Mouse (Mus musculus) small intestine, adult 2 months (tissue): ENCODE measurements around the gene Fam163b. TPM values are rescaled to one million over a fixed set of nuclear protein-coding genes. Genes with fewer than 3 reads are reported as not detected.

Experiments used
- H3K27ac ChIP-seq: fragments of 200-500 bp; 2 replicates; pipeline ENCODE4 v1.5.1; 2012; ENCODE audit warnings: low read depth, low read length, control low read depth, inconsistent platforms; ENCODE audit not compliant: insufficient read depth
- H3K27me3 ChIP-seq: fragments of 200-500 bp; 2 replicates; pipeline ENCODE4 v1.6.1; 2012; ENCODE audit warnings: mild to moderate bottlenecking, moderate library complexity, low read length, inconsistent platforms; ENCODE audit not compliant: control insufficient read depth, insufficient read depth
- H3K36me3 ChIP-seq: fragments of 200-500 bp; 2 replicates; pipeline ENCODE4 v1.6.1; 2012; ENCODE audit warnings: mild to moderate bottlenecking, low read length, control low read depth, inconsistent platforms; ENCODE audit not compliant: control insufficient read depth, insufficient read depth
- H3K4me1 ChIP-seq: fragments of 200-500 bp; 2 replicates; pipeline ENCODE4 v1.6.1; 2012; ENCODE audit warnings: low read length, inconsistent platforms, mixed read lengths; ENCODE audit not compliant: control insufficient read depth, insufficient read depth, insufficient read length
- H3K4me3 ChIP-seq: fragments of 200-500 bp; 2 replicates; pipeline ENCODE4 v1.5.1; 2012; ENCODE audit warnings: low read depth, mild to moderate bottlenecking, control low read depth, inconsistent platforms, low read length, moderate library complexity
- CTCF ChIP-seq: fragments of 200-500 bp; IDR thresholded peaks from 2 replicates; pipeline ENCODE4 v1.5.1; 2012; ENCODE audit warnings: low read depth, mild to moderate bottlenecking, control low read depth, inconsistent platforms, low read length, moderate library complexity, mixed read lengths; ENCODE audit not compliant: insufficient replicate concordance, insufficient read length; ENCODE audit errors: extremely low read depth
- POLR2A ChIP-seq: fragments of 200-500 bp; IDR thresholded peaks from 2 replicates; pipeline ENCODE4 v1.6.1; 2012; ENCODE audit warnings: low read depth, mild to moderate bottlenecking, control low read depth, inconsistent platforms, low read length, moderate library complexity
- WGBS: fragments of 180-500 bp; shearing (Covaris S2); methylation state at CpG from one replicate; pipeline ENCODE4 v1.1.7; 2018; 5-methylcytosine and 5-hydroxymethylcytosine counted together
- polyA plus RNA-seq: library from polyadenylated mRNA; depleted of rRNA; stranded (reverse); fragments of >200 nt; gene quantifications from 2 replicates; pipeline ENCODE4 v1.2.3, GENCODE M21; 2012

The Fam163b gene
- polyA plus RNA-seq, 1 experiment: 0.08 TPM

GRCm38 (mm10) chr2:27154466-27155185 lies 12.3 kb upstream of the Fam163b start:
- TF ChIP-seq POLR2A (no peak), CTCF (no peak)
- Histone ChIP-seq H3K36me3 (no peaks in the 10 kb centered on the region), H3K27me3 (no peaks in the 10 kb centered on the region), H3K27ac (no peak overlapping the region), H3K4me1 (no peaks in the 10 kb centered on the region), H3K4me3 (no peak overlapping the region)
- WGBS: 68% methylated on average over 10 of the region's 10 CpGs

GRCm38 (mm10) chr2:27149457-27149856 lies 7.2 kb upstream of the Fam163b start:
- 11% methylated on average over 2 of the region's 2 CpGs for WGBS

GRCm38 (mm10) chr2:27146840-27147239 lies 4.5 kb upstream of the Fam163b start:
- 72% methylated on average over 6 of the region's 6 CpGs for WGBS
- no peaks in the 10 kb centered on the region for H3K27me3 ChIP-seq
- TF ChIP-seq CTCF: no peak
- no peak for TF ChIP-seq POLR2A

More at GRCm38 (mm10) chr2:27149457-27149856, 7.2 kb upstream of the Fam163b start:
- no peaks in the 10 kb centered on the region for H3K27me3 ChIP-seq
- no peak overlapping the region for H3K27ac ChIP-seq
- H3K4me3 ChIP-seq: no peak overlapping the region
- TF ChIP-seq POLR2A (no peak), CTCF (no peak)
- H3K36me3 ChIP-seq: no peaks in the 10 kb centered on the region
- no peaks in the 10 kb centered on the region for H3K4me1 ChIP-seq

GRCm38 (mm10) chr2:27144957-27145356 lies 2.7 kb upstream of the Fam163b start:
- H3K4me1 ChIP-seq: no peaks in the 10 kb centered on the region
- H3K27ac ChIP-seq: no peak overlapping the region
- no peak overlapping the region for H3K4me3 ChIP-seq
- TF ChIP-seq POLR2A (no peak), CTCF (no peak)
- H3K36me3 ChIP-seq: no peaks in the 10 kb centered on the region
- WGBS: 56% methylated on average over 2 of the region's 2 CpGs
- H3K27me3 ChIP-seq: no peaks in the 10 kb centered on the region

More at GRCm38 (mm10) chr2:27146840-27147239, 4.5 kb upstream of the Fam163b start:
- no peak overlapping the region for H3K4me3 ChIP-seq
- no peak overlapping the region for H3K27ac ChIP-seq
- no peaks in the 10 kb centered on the region for H3K36me3 ChIP-seq
- H3K4me1 ChIP-seq: no peaks in the 10 kb centered on the region

DNA sequence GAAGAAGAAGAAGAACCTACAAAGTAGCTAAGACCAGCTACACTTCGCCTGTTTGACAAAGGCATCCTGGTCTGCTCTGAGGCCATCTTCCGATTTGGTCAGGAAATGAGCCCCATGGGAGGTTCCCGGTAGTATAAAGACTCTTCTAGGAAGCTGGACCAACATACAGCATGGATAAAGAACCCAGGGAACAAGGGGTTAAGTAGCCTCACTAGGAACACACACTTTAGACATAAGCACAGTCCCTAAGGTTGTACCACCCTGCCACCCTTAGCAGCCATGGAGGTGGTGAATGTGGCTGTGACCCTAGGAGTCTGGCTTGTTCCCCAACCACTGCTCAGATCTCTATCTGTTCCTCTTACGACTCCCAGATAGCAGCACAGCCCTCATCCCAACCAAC lies 3.9 kb downstream of the Fam163b start:
- no peaks in the 10 kb centered on the region for H3K36me3 ChIP-seq
- H3K4me3 ChIP-seq: no peak overlapping the region
- no peak for TF ChIP-seq POLR2A
- TF ChIP-seq CTCF: no peak
- no peaks in the 10 kb centered on the region for H3K4me1 ChIP-seq
- 46% methylated on average over 4 of the region's 4 CpGs for WGBS
- H3K27ac ChIP-seq: no peak overlapping the region
- H3K27me3 ChIP-seq: no peaks in the 10 kb centered on the region

DNA sequence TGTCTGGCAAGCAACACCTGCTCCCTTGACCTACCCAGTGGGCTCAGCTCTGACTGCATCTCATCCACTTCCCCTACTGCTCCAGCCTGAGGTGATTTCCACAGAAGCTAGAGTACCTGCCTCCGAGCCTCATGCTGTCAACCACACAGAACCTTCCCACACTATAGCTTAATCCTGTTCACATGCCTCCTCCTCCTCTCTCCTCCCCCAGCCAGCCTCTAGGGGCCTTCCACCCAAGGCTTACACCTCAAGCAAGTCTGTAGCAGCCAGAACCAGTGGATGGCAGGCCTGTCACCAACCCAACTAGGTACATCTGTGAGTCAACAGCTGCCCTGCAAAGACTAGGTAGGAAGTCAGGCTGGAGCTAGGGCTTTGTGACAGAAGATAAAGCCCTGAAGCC lies 5.5 kb downstream of the Fam163b start:
- TF ChIP-seq POLR2A (no peak), CTCF (no peak)
- Histone ChIP-seq H3K27me3 (no peaks in the 10 kb centered on the region), H3K27ac (no peak overlapping the region), H3K4me3 (no peak overlapping the region), H3K36me3 (no peaks in the 10 kb centered on the region), H3K4me1 (no peaks in the 10 kb centered on the region)
- WGBS: 66% methylated on average over 1 of the region's 1 CpGs

GRCm38 (mm10) chr2:27136336-27136735 lies 6.0 kb downstream of the Fam163b start:
- no peak overlapping the region for H3K27ac ChIP-seq
- no peaks in the 10 kb centered on the region for H3K27me3 ChIP-seq
- 54% methylated on average over 3 of the region's 3 CpGs for WGBS
- no peak overlapping the region for H3K4me3 ChIP-seq
- TF ChIP-seq CTCF: no peak
- TF ChIP-seq POLR2A: no peak
- H3K4me1 ChIP-seq: no peaks in the 10 kb centered on the region
- H3K36me3 ChIP-seq: no peaks in the 10 kb centered on the region
